Mouse (Mus musculus) liver, postnatal 0 days (tissue): ENCODE data around the gene Vps37b. TPM values are rescaled to one million over a fixed set of nuclear protein-coding genes. Genes with fewer than 3 reads are reported as not detected.
A peak's percentile ranks its signal among the peaks of the same experiment; 100 is the strongest.

Experiments
- ATAC-seq: fragments of 200-750 bp; cut with Nextera tagmentation; 2 replicates; pipeline ENCODE4 v1.8.0; 2017; ENCODE audit warnings: mild to moderate bottlenecking, moderate library complexity
- DNase-seq: peaks from one replicate; pipeline ENCODE4 v3.0.0-alpha.2; 2016
- H3K27ac ChIP-seq: fragments of 300-500 bp; sonication (generic); 2 replicates; pipeline ENCODE4 v1.5.1; 2014; ENCODE audit warnings: antibody characterized with exemption, moderate library complexity, mild to moderate bottlenecking, low read depth
- H3K27me3 ChIP-seq: fragments of 300-500 bp; sonication (generic); 2 replicates; pipeline ENCODE4 v1.6.1; 2014; ENCODE audit warnings: low read length, control low read depth, mixed read lengths; ENCODE audit not compliant: insufficient read depth
- H3K36me3 ChIP-seq: fragments of 300-500 bp; sonication (generic); replicated peaks from 2 replicates; pipeline ENCODE4 v1.6.1; 2014; ENCODE audit warnings: mild to moderate bottlenecking, control low read depth, low read length, moderate library complexity, mixed read lengths; ENCODE audit not compliant: insufficient read depth
- H3K4me1 ChIP-seq: fragments of 300-500 bp; sonication (generic); 2 replicates; pipeline ENCODE4 v1.6.1; 2014; ENCODE audit warnings: antibody characterized with exemption, mild to moderate bottlenecking, control low read depth; ENCODE audit not compliant: insufficient read depth
- H3K4me2 ChIP-seq: fragments of 300-500 bp; sonication (generic); 2 replicates; pipeline ENCODE4 v1.6.1; 2014; ENCODE audit warnings: low read depth, mild to moderate bottlenecking, low read length, moderate library complexity, mixed read lengths
- H3K4me3 ChIP-seq: fragments of 300-500 bp; sonication (generic); 2 replicates; pipeline ENCODE4 v1.5.1; 2014; ENCODE audit warnings: low read depth, low read length
- H3K9ac ChIP-seq: fragments of 300-500 bp; sonication (generic); replicated peaks from 2 replicates; pipeline ENCODE4 v1.6.1; 2014; ENCODE audit warnings: mild to moderate bottlenecking, moderate library complexity
- H3K9me3 ChIP-seq: fragments of 300-500 bp; sonication (generic); 2 replicates; pipeline ENCODE4 v1.6.1; 2016; ENCODE audit warnings: mild to moderate bottlenecking, control low read depth, low read length, mixed read lengths
- CTCF ChIP-seq: sonication (generic); IDR thresholded peaks from 2 replicates; pipeline ENCODE4 v1.5.1; 2016; ENCODE audit warnings: antibody characterized with exemption, low read depth
- EP300 ChIP-seq: IDR thresholded peaks from 2 replicates; pipeline ENCODE4 v1.6.1; 2016; ENCODE audit warnings: antibody characterized with exemption, low read depth, mild to moderate bottlenecking
- WGBS: fragments of 180-500 bp; shearing (Covaris S2); extraction: QIAGEN DNeasy Blood & Tissue Kit; methylation state at CpG from one replicate; pipeline ENCODE4 v1.1.7; 2014; ENCODE audit not compliant: insufficient replicate concordance; 5-methylcytosine and 5-hydroxymethylcytosine counted together
- microRNA-seq: library from miRNA; unstranded; fragments of <30 nt; microRNA quantifications from one replicate; pipeline ENCODE4, GENCODE M21; 2016
- polyA plus RNA-seq: library from polyadenylated mRNA; unstranded; fragments of >200 nt; fragmentation: Nextera tagmentation; extraction: Ambion mirVana; gene quantifications from 2 replicates; pipeline ENCODE4 v1.2.1, GENCODE M21; 2015

Vps37b gene
- polyA plus RNA-seq, 1 experiment from 2014 or later = 17.6 TPM

DNA sequence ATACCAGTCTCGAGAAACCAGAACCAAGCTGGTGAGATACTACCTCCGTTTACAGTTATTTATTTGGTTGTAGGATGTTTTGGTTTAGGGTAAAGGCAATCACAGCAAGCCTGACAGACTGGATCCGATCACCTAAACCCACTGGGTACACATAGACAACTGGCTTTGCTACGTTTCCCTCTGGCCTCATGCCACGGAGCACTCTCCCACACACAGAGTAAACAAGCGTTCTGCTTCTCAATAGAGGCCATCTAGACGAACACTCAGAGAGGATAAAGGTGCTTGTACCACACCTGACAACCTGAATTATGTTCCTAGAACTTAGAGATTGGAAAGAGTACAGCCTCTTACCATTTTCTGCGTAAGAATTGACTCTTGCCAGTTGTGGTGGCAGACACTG, 71.9 kb downstream of the Vps37b start:
- Histone ChIP-seq H3K4me2 (no peak overlapping the region), H3K4me3 (no peak overlapping the region), H3K4me1 (peaks cover 2% of the 10 kb centered on the region; the same call in 1 of the 2 replicates), H3K27ac (no peak overlapping the region), H3K27me3 (no peaks in the 10 kb centered on the region), H3K9ac (no peak overlapping the region), H3K9me3 (no peaks in the 10 kb centered on the region), H3K36me3 (no peaks in the 10 kb centered on the region)
- 60% methylated on average over 8 of the region's 8 CpGs for WGBS
- ATAC-seq = no peak
- peak; percentile 45 for DNase-seq
- TF ChIP-seq CTCF = no peak
- no peak for TF ChIP-seq EP300

DNA sequence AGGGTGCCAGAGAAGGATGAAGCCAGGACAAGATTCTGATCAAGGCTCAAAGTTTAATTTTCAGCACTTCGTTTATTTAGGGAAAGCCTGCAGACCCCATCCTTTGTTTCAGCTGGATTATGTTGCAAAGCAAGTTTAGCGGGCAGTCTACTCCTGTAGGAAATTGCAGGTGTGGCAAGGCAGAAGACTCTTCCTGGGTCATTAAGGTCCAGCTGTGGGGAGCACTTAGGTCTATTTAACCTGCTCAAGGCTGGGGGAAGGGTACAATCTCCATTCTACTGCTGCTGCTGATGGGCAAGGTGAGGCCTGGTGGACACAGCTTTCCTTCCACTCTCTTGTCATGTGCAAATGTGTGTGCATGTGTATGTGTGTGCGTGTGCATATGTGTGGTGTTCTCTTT, 73.1 kb downstream of the Vps37b start:
- DNase-seq (no peak), ATAC-seq (no peak)
- Histone ChIP-seq H3K9me3 (no peaks in the 10 kb centered on the region), H3K4me1 (peaks cover 5% of the 10 kb centered on the region; the same call in 1 of the 2 replicates), H3K36me3 (no peaks in the 10 kb centered on the region), H3K9ac (no peak overlapping the region), H3K4me3 (no peak overlapping the region), H3K27me3 (no peaks in the 10 kb centered on the region), H3K27ac (no peak overlapping the region), H3K4me2 (no peak overlapping the region)
- no peak for TF ChIP-seq CTCF
- TF ChIP-seq EP300 = no peak
- 77% methylated on average over 3 of the region's 3 CpGs for WGBS

GRCm38 (mm10) chr5:123957213-123957612, 74.9 kb downstream of the Vps37b start:
- Histone ChIP-seq H3K4me2 (no peak overlapping the region), H3K9ac (no peak overlapping the region), H3K4me3 (no peak overlapping the region), H3K27me3 (no peaks in the 10 kb centered on the region), H3K9me3 (no peaks in the 10 kb centered on the region), H3K36me3 (no peaks in the 10 kb centered on the region), H3K27ac (no peak overlapping the region), H3K4me1 (peaks cover 5% of the 10 kb centered on the region; the same call in 1 of the 2 replicates)
- DNase-seq (no peak), ATAC-seq (no peak)
- WGBS = 92% methylated on average over 8 of the region's 8 CpGs
- no peak for TF ChIP-seq CTCF

Small RNAs within 50 kb of the gene (microRNA-seq; reads per million reads assigned to microRNA genes)
- gene Mir7032 = 1.2 reads per million

Other genes starting within 250 kb of the Vps37b start
- gene Hcar2, start 166.8 kb downstream of the Vps37b start, polyA plus RNA-seq = 0.15 and 0.22 TPM in 2 replicates
- 0.11 and 0.14 TPM in 2 replicates for gene Hcar1, start 152.2 kb downstream of the Vps37b start, polyA plus RNA-seq
- 54.1 and 61.1 TPM in 2 replicates for gene Denr, start 125.1 kb downstream of the Vps37b start, polyA plus RNA-seq
- 0.41 and 0.67 TPM in 2 replicates for gene Gm43518, start 104.9 kb downstream of the Vps37b start, polyA plus RNA-seq
- gene Ccdc62, start 101.6 kb downstream of the Vps37b start, polyA plus RNA-seq = 3.1 and 3.2 TPM in 2 replicates
- gene Hip1r, start 58.6 kb downstream of the Vps37b start, polyA plus RNA-seq = 10.1 and 13.5 TPM in 2 replicates
- 3.7 and 3.8 TPM in 2 replicates for gene Abcb9, start 63.5 kb upstream of the Vps37b start, polyA plus RNA-seq
- 14.9 and 16.8 TPM in 2 replicates for gene Ogfod2, start 80.0 kb upstream of the Vps37b start, polyA plus RNA-seq
- 53.9 and 54.3 TPM in 2 replicates for gene Arl6ip4, start 83.8 kb upstream of the Vps37b start, polyA plus RNA-seq
- gene Pitpnm2, start 217.5 kb upstream of the Vps37b start, polyA plus RNA-seq = 2.1 and 2.4 TPM in 2 replicates